Mouse (Mus musculus) left cerebral cortex, adult 2 months (tissue): ENCODE results near the gene Stmn1. TPM values are rescaled to one million over a fixed set of nuclear protein-coding genes. Genes with fewer than 3 reads are reported as not detected.

Source experiments
- DNase-seq, 2 experiments: peaks; one replicate each; pipeline ENCODE4 v3.0.0; 2021 to 2022; ENCODE audit warnings: low spot score in 2 of 2, mixed read lengths in 1 of 2; ENCODE audit errors: extremely low spot score in 1 of 2
- H3K27ac ChIP-seq: fragments of 200-600 bp; 2 replicates; pipeline ENCODE4 v1.8.1; 2022
- H3K4me3 ChIP-seq: fragments of 200-600 bp; 2 replicates; pipeline ENCODE4 v1.8.1; 2022
- CTCF ChIP-seq: fragments of 200-600 bp; IDR thresholded peaks from 2 replicates; pipeline ENCODE4 v1.8.1; 2022; ENCODE audit warnings: antibody characterized with exemption, mild to moderate bottlenecking, moderate library complexity
- intact Hi-C: fragments of 180-260 bp; cut with DNase I; formaldehyde crosslinking; loops from one replicate; pipeline ENCODE4 v1.15.1; 2025
- microRNA-seq, 2 experiments: library from miRNA; unstranded; fragments of <30 nt; microRNA quantifications; one replicate each; pipeline ENCODE4 v1.2.0; 2021
- total RNA-seq, 2 experiments: library from RNA; stranded (reverse); gene quantifications; 2 replicates each; pipeline ENCODE4 v1.2.3; 2021

Gene Stmn1
- total RNA-seq, 2 experiments from 2014 or later = 990 to 1,034 TPM

DNA sequence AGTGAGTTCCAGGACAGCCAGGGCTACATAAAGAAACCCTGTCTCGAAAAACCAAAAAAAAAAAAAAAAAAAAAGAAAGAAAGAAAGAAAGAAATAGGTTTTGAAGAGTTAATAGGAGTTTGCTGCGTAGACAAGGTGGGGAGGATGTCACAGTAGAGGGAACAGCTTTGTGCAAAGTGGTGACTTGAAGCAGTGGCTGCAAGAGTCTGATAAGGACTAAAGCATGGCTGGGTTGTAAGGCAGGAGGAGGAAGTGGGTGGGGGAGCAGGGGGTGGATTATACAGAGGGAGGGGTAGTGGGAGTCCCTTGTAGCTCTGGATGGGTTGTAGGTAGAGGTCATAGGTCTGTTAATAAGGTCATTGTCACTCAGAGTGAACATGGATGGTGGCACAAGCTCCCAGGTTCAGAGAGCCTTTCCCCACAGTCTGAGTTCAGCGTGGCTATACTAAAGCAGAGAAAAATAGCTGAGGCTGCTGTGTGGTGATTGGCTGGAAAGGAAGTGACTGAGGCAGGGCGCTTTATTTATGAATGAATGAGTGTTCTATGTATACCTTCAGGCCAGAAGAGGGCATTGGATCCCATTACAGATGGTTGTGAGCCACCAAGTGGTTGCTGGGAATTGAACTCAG, 38.0 kb downstream of the Stmn1 start:
- DNase-seq = no peak
- Histone ChIP-seq H3K4me3 (no peak overlapping the region), H3K27ac (no peak overlapping the region)
- intact Hi-C loops = no loop called here
- TF ChIP-seq CTCF = no peak

DNA sequence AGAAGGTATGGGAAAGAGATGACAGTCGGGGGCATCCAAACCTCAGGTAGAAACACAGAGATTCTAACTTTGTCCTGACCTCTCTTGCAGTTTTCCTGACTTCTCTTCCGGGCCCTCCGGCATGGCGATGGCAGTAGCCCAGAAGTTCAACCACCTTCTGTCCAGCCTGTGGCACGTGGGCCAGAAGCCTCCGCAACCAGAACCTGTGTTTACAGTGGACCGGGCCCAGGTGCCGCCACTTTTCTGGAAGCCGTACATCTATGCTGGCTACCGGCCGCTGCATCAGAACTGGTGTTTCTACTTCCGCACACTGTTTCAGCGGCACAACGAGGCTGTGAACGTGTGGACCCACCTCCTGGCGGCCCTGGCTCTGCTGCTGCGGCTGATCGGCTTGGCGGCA, 38.6 kb downstream of the Stmn1 start:
- no peak for TF ChIP-seq CTCF
- DNase-seq = no peak
- no peak overlapping the region for H3K27ac ChIP-seq
- intact Hi-C loops = no loop called here
- no peak overlapping the region for H3K4me3 ChIP-seq

DNA sequence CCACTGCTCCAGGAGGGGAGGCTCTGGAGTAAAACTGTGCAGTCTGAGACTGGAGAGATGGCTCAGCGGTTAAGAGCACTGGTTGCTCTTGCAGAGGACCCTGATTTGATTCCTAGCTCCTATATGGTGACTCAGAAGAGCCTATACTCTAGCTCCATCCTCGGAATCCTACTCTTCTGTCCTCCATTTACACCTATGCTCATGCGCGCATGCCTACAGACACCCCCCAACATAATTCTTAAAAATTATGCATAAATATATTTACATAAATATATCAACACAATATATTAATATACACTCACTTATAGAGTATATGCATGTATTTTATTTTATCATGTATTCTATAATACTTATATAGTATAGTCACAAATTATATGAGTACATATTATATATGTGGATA, 42.3 kb downstream of the Stmn1 start:
- no peak overlapping the region for H3K4me3 ChIP-seq
- intact Hi-C loops = no loop called here
- DNase-seq = no peak
- H3K27ac ChIP-seq = no peak overlapping the region
- no peak for TF ChIP-seq CTCF

DNA sequence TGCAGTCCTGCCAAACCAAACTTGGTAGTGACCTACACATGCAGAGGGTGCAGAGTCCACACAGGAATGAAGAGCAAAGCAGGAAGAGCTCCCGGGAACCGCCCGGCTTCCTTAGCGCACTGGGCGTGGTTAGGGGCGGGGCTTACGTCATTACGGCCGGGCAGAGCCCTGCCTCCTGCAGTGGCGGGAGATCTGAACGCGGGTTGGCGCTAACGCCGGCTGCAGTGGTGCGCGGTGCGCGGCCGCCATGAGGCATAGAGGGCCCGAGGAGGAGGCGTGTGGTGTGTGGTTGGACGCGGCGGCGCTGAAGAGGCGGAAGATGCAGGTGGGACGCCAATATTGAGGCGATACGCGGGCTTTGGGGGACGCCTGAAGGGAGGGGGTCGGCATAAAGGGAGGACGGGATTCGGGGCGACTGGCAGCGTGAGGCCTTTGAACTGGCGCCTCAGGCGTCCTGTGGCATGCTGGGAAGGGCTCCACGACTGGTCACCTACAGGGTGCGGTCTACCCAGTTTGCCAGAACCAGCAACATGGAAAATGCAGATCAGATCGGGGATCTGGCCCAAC, 42.8 kb downstream of the Stmn1 start, which contains the start of gene Aunip:
Gene Aunip, plus strand, starts transcription at position 155 of the 567 bp plus-strand sequence.
- intact Hi-C loops = no loop called here
- peak within 1 kb of the TSS; percentile 39 for H3K4me3 ChIP-seq
- H3K27ac ChIP-seq = no peak within 1 kb of the TSS
- peak; percentile 82 for DNase-seq
- no peak; the same call in 1 of the 2 replicates for TF ChIP-seq CTCF

DNA sequence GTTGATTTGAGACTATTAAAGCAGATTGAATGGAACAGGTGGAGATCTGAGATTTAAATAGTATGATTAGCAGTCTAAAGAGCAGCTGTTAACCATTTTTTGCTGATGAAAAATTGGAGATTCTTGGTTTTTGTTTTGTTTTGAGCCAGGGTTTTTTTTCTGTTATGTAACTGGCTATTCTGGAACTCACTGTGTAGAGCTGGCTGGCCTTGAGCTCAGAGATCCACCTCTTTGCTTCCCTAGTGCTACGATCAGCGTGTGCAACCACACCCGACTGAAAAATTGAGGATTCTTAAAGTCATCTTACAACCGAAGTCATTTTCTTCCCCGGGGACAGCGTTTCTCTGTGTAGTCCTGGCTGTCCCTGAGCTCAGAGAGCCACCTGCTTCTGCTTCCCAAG, 43.6 kb downstream of the Stmn1 start:
- Histone ChIP-seq H3K4me3 (no peak overlapping the region), H3K27ac (no peak overlapping the region)
- intact Hi-C loops = no loop called here
- DNase-seq = no peak
- no peak for TF ChIP-seq CTCF

DNA sequence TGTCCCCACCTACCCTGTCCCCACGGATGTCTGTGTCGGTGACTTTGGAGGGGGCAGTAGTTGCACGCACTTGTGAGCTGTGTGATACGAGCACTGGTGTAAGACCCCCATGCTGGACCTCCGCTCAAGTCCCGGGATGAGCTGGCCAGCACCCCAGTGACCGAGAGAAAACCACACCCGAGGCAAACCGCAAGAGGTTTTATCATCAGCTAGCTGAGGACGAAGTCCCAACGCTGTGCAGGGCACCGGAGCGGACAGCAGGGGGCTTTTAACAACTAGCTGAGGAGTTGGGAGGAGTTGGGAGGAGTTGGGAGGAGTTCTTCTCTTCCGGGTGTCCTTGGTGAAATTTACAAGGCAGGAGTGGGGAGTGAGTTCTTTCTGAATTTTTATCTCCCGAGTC, 44.7 kb downstream of the Stmn1 start:
- Histone ChIP-seq H3K4me3 (no peak overlapping the region), H3K27ac (no peak overlapping the region)
- DNase-seq = no peak
- intact Hi-C loops = no loop called here
- peak; percentile 48 for TF ChIP-seq CTCF

DNA sequence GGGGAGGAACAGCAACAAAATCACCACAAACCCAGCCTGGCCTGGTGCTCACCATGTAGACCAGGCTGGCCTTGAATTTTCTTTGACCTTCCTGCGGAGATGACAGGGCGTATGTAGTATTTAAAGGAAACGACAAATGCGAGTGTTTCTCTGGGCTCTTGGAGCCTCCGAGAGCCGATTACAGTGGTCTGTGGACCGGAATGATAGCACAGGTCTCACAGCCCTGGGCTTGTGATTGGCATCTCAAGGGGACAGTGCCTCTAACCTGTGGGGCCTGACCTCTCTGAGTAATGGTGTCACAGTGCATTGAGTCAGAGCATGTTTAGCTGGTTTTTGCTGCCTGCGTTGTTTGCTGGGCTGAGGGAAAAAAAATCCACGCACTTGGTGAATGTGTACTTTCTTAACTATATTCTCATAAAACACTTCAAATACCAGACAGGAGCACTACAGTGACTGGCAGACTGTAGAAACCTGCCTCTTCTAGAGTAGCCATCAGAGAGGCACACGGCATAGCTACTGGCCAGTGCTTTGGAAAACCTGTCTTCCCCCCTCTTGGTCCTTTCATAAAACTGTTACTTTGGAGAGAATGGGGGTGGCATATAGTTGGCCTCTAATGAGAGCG, 46.3 kb downstream of the Stmn1 start:
- Histone ChIP-seq H3K4me3 (no peak overlapping the region), H3K27ac (no peak overlapping the region)
- no peak for TF ChIP-seq CTCF
- intact Hi-C loops = no loop called here
- no peak for DNase-seq

DNA sequence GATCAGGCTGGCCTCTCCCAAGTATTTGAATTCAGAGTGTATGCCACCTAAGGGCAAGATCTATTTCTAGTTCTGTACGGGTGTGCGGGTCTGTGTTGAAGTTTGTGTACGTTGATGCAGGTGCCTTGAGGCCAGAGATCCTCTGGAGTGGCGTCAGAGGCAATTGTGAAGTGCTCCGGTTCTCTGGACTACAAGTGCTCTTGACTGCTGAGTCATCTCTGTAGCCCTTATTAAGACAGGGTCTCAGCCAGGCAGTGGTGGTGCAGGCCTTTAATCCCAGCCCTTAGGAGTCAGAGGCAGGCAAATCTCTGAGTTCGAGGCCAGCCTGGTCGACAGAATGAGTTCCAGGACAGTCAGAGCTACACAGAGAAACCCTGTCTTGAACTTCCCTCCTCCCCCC, 47.5 kb downstream of the Stmn1 start:
- TF ChIP-seq CTCF = no peak

DNA sequence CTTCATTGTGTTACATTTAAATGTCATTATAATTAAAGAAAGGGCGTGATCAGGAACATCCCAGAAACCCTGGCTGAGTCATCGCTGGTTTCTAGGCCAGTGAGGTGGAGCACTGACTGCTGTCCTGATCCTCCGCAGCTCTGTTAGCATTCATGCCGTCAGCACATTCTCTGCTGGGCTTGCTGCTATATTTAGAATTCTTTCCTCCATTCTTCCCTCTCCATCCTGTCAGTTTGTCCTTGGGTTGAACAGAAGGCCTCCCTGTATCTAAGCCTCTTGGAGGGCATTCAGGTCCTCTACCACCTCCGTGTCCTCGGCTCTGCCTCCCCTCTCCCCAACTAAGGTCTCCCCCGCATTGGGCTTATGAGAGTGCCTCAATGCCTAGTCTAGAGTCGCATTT, 48.9 kb downstream of the Stmn1 start:
- intact Hi-C loops = no loop called here
- H3K27ac ChIP-seq = peak overlapping the region; percentile 88

More for the DNA sequence above, 47.5 kb downstream of the Stmn1 start:
- no peak for DNase-seq
- Histone ChIP-seq H3K4me3 (no peak overlapping the region), H3K27ac (no peak overlapping the region)
- intact Hi-C loops = no loop called here

DNA sequence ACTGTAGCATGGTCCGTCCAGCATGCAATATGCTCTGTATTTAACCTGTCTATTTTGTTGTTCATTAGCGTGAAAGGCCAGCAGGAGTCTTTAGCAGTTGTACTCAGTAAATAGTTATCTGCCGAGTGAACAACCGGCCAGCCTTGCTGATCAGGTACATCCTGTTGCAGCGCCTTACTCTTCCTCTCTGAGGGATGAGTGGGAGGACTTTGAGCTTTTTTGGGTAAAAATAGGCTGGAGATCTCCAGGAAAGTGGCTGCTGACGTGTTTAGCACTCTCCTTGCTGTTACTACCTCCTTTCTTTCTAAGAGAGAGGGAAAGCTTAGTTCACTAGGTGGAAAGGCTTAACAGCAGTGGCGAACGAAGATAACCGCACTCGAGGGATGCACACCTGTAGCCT, 49.6 kb downstream of the Stmn1 start:
- intact Hi-C loops = no loop called here
- peak in 1 of 2 experiments; percentile 32 for DNase-seq
- H3K27ac ChIP-seq = peak overlapping the region; percentile 88; the same call in 1 of the 2 replicates
- H3K4me3 ChIP-seq = no peak overlapping the region
- TF ChIP-seq CTCF = no peak

More for the DNA sequence above, 48.9 kb downstream of the Stmn1 start:
- peak overlapping the region; percentile 27; the same call in 1 of the 2 replicates for H3K4me3 ChIP-seq
- DNase-seq = peak; percentile 51 to 54
- no peak for TF ChIP-seq CTCF

DNA sequence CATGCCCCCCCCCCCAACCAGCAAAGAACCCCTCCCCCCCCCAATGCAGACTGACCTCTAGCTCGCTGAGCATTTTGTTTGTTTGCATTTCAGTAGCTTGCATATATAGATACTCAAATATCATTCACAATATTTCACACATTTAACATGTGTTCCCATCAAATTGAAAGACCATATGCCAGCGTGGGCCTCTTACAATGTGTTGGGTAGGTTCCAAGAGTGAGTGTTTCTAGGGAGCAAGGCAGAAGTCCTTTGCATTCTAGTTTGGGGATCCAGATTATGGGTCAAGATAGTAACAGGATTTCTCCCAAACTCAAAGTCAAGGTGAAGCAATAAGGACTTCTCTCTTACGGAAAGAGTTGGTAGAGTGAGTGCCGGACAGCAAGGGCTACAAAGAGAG, 50.4 kb downstream of the Stmn1 start:
- no peak for DNase-seq
- no peak overlapping the region for H3K27ac ChIP-seq
- intact Hi-C loops = no loop called here
- no peak overlapping the region for H3K4me3 ChIP-seq
- TF ChIP-seq CTCF = no peak

DNA sequence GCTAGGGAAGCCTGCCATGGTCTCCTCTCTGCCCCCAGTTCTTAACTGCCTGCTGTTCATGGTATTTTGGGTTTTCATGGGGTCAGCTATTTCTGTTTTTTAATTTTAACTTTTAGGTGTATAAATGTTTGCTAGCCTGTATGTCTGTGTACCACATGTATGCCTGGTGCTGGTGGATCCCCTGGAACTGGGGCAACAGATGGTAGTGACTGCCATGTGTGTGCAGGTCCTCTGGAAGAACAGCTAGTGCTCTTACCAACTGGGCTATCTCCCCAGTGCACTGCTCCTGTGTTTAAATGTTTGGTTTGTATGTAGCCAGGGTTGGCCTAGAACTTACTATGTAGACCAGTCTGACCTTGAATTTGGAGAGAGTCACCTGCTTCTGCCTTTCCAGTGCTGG, 51.2 kb downstream of the Stmn1 start:
- DNase-seq = no peak

More for the DNA sequence above, 51.2 kb downstream of the Stmn1 start:
- intact Hi-C loops = no loop called here
- TF ChIP-seq CTCF = no peak
- H3K27ac ChIP-seq = no peak overlapping the region
- no peak overlapping the region for H3K4me3 ChIP-seq

Small RNA genes lying within 50 kb of the gene (microRNA-seq; reads per million reads assigned to microRNA genes)
- 0.97 to 1.9 reads per million in 2 experiments for gene Gm23634

Other genes with a start within 250 kb of the Stmn1 start
- gene Catsper4, start 240.9 kb upstream of the Stmn1 start, total RNA-seq = not detected
- gene Cnksr1, start 229.9 kb upstream of the Stmn1 start, total RNA-seq = under 1 TPM; 0.32 to 0.58 TPM
- not detected for gene E130218I03Rik, start 224.7 kb upstream of the Stmn1 start, total RNA-seq
- 10 to 100 TPM; 11.6 to 12.9 TPM for gene Zfp593, start 222.7 kb upstream of the Stmn1 start, total RNA-seq
- not detected for gene Gm30191, start 221.4 kb upstream of the Stmn1 start, total RNA-seq
- 1 to 10 TPM; 3.0 to 3.6 TPM for gene Grrp1, start 214.2 kb upstream of the Stmn1 start, total RNA-seq
- 10 to 100 TPM; 17.5 to 20.4 TPM for gene Pdik1l, start 180.4 kb upstream of the Stmn1 start, total RNA-seq
- gene Trim63, start 153.2 kb upstream of the Stmn1 start, total RNA-seq = under 1 TPM; 0.21 to 0.25 TPM
- gene Slc30a2, start 125.1 kb upstream of the Stmn1 start, total RNA-seq = not detected
- 10 to 100 TPM; 46.7 to 48.9 TPM for gene Extl1, start 84.5 kb upstream of the Stmn1 start, total RNA-seq
- gene Pafah2, start 72.0 kb upstream of the Stmn1 start, total RNA-seq = 1 to 10 TPM; 6.5 to 6.9 TPM
- gene Paqr7, start 28.4 kb downstream of the Stmn1 start, total RNA-seq = 10 to 100 TPM; 69.3 to 77.9 TPM
- gene Aunip, start 42.7 kb downstream of the Stmn1 start, total RNA-seq = under 1 TPM; 0.54 to 0.63 TPM
- 10 to 100 TPM; 60.6 to 66.1 TPM for gene Mtfr1l, start 67.1 kb downstream of the Stmn1 start, total RNA-seq
- 10 to 100 TPM; 22.2 to 23.2 TPM for gene Selenon, start 83.8 kb downstream of the Stmn1 start, total RNA-seq
- gene Man1c1, start 236.0 kb downstream of the Stmn1 start, total RNA-seq = 10 to 100 TPM; 43.1 to 43.6 TPM